Mouse (Mus musculus): ENCODE measurements around the gene Ccdc88c. TPM values are rescaled to one million over a fixed set of nuclear protein-coding genes. Genes with fewer than 3 reads are reported as not detected.

The Ccdc88c gene
- polyA plus RNA-seq, 1 experiment from 2014 or later, result 16.5 TPM

DNA sequence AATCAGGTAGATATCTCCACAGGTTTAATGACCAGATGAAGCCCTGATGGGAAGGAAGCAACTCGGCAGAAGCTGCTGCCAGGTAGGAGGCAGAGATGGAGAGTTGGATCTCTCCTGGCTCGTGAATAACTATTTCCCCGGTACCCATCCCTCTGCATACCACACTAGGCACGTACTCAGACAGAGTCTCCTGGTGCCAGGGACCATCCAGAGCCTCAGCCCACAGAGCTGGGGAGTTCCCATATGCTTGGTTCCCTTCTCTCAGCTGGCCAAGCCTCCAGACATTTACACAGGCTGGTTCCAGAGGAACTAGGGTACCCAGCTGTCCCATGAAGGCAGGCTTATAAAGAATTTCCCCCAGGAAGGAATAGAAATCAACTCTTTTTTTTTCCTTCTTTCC lies 142.0 kb downstream of the Ccdc88c start:
- H3K27me3 ChIP-seq, result no peaks in the 10 kb centered on the region
- no peaks in the 10 kb centered on the region for H3K4me1 ChIP-seq (replicated peaks)
- no peak overlapping the region for H3K27ac ChIP-seq
- ATAC-seq, result no peak
- no peak overlapping the region for H3K4me2 ChIP-seq (replicated peaks)
- 91% methylated on average over 4 of the region's 4 CpGs for WGBS
- H3K36me3 ChIP-seq, result no peaks in the 10 kb centered on the region
- peaks cover 6% of the 10 kb centered on the region; the same call in 1 of the 2 replicates for H3K9me3 ChIP-seq
- H3K9ac ChIP-seq (replicated peaks), result no peak overlapping the region
- no peak overlapping the region for H3K4me3 ChIP-seq (replicated peaks)

- Histone ChIP-seq H3K9ac (replicated peaks) (no peak overlapping the region), H3K4me1 (replicated peaks) (no peaks in the 10 kb centered on the region), H3K9me3 (peaks cover 4% of the 10 kb centered on the region; the same call in 1 of the 2 replicates), H3K27me3 (no peaks in the 10 kb centered on the region), H3K4me2 (replicated peaks) (no peak overlapping the region), H3K27ac (no peak overlapping the region), H3K36me3 (no peaks in the 10 kb centered on the region), H3K4me3 (replicated peaks) (no peak overlapping the region)
- no peak for ATAC-seq
- 95% methylated on average over 3 of the region's 3 CpGs for WGBS
Observed at GRCm38 (mm10) chr12:100885585-100885984, 143.3 kb downstream of the Ccdc88c start.

DNA sequence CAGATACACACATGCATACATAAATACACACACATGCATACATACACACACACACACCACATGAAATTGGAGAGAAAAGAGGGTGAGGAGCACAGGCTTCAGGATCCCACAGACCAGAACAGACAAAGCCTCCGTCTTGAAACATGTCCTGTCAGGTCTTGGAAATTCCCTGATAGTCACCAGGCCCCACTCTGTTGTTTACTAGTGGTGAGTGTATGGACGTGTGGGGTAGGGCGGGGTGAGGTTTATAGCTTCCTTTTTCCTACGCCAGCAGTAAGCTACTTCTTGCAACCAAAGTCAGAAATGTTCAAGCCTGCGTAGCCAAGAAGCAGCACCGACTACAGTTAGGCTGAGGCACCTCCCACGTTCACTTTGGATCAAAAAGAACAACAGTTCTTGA lies 145.7 kb downstream of the Ccdc88c start:
- H3K27me3 ChIP-seq, result no peaks in the 10 kb centered on the region
- H3K36me3 ChIP-seq, result no peaks in the 10 kb centered on the region
- no peaks in the 10 kb centered on the region for H3K4me1 ChIP-seq (replicated peaks)
- H3K4me2 ChIP-seq (replicated peaks), result no peak overlapping the region
- WGBS, result 84% methylated on average over 7 of the region's 7 CpGs
- H3K9me3 ChIP-seq, result no peaks in the 10 kb centered on the region
- no peak for ATAC-seq
- no peak overlapping the region for H3K9ac ChIP-seq (replicated peaks)
- H3K27ac ChIP-seq, result no peak overlapping the region
- no peak overlapping the region for H3K4me3 ChIP-seq (replicated peaks)

DNA sequence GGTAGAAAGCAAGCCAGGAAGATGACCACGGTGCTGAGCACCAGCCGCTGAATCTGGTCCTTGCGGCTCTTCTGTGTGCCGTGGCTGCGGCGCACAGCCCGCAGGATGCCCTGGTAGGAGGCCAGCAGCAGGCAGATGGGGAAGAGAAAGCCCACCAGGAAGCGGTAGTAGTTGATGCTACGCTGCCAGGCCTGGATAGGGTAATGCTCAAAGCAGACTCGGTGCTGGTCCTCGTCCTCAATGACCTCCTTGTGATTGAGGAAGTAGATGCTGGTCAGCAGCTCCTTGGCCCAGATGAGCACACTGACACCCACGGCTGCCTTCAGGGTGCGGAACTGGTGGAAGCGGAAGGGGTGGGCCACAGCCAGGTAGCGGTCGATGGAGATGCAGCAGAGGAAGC lies 150.3 kb downstream of the Ccdc88c start:
- no peaks in the 10 kb centered on the region for H3K4me1 ChIP-seq (replicated peaks)
- WGBS, result 94% methylated on average over 16 of the region's 16 CpGs

DNA sequence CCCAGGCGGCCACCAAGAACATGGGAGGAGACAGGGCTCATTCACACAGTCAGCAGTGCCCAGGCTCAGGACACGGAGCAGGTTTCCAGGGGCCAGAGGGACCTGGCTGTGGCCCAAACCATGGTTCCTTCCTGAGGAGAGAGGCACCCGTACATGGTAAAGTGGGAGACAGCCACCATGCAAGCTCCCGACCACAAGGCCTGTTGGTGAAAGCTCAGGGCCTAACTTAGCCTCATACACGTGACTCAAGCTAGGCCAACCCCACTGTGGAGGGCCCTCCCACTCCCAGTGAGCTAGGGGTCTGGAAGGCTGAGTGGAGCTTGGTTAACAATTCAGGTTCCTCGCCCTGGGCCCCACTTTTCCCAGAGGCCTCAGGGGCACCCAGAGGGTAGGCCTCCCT lies 150.9 kb downstream of the Ccdc88c start:
- Histone ChIP-seq H3K4me2 (replicated peaks) (no peak overlapping the region), H3K27me3 (no peaks in the 10 kb centered on the region), H3K27ac (no peak overlapping the region), H3K9me3 (no peaks in the 10 kb centered on the region), H3K9ac (replicated peaks) (no peak overlapping the region), H3K4me3 (replicated peaks) (no peak overlapping the region), H3K36me3 (no peaks in the 10 kb centered on the region), H3K4me1 (replicated peaks) (no peaks in the 10 kb centered on the region)
- no peak for ATAC-seq
- WGBS, result 78% methylated on average over 6 of the region's 6 CpGs

More for the DNA sequence above, 150.3 kb downstream of the Ccdc88c start:
- no peak overlapping the region for H3K4me3 ChIP-seq (replicated peaks)
- no peak for ATAC-seq
- no peak overlapping the region for H3K9ac ChIP-seq (replicated peaks)
- H3K4me2 ChIP-seq (replicated peaks), result no peak overlapping the region
- no peak overlapping the region for H3K27ac ChIP-seq
- H3K9me3 ChIP-seq, result no peaks in the 10 kb centered on the region
- no peaks in the 10 kb centered on the region for H3K36me3 ChIP-seq
- H3K27me3 ChIP-seq, result no peaks in the 10 kb centered on the region

DNA sequence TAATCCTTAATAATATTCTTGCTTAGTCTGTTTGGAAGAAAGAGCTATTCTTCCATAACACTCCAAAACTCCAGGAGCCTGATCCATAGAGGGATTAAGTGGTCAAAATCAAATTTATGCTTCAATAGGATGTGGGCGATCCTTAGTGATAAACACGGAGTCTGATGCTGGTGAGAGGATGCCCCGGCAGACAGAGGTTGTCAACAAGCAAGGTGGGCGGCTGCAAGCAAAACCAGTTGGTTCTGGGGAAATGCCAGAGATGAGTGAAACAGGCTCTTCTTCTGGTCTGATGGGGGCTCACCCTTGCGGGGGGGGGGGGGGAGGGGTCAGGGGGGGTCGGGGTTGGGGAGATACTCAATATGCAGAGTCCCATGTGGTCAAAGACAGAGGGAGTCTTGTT lies 152.9 kb downstream of the Ccdc88c start:
- no peaks in the 10 kb centered on the region for H3K36me3 ChIP-seq
- no peak for ATAC-seq
- H3K4me3 ChIP-seq (replicated peaks), result no peak overlapping the region
- no peak overlapping the region for H3K27ac ChIP-seq
- WGBS, result 74% methylated on average over 5 of the region's 6 CpGs
- no peaks in the 10 kb centered on the region for H3K9me3 ChIP-seq
- H3K9ac ChIP-seq (replicated peaks), result no peak overlapping the region
- no peak overlapping the region for H3K4me2 ChIP-seq (replicated peaks)
- no peaks in the 10 kb centered on the region for H3K27me3 ChIP-seq
- H3K4me1 ChIP-seq (replicated peaks), result no peaks in the 10 kb centered on the region

DNA sequence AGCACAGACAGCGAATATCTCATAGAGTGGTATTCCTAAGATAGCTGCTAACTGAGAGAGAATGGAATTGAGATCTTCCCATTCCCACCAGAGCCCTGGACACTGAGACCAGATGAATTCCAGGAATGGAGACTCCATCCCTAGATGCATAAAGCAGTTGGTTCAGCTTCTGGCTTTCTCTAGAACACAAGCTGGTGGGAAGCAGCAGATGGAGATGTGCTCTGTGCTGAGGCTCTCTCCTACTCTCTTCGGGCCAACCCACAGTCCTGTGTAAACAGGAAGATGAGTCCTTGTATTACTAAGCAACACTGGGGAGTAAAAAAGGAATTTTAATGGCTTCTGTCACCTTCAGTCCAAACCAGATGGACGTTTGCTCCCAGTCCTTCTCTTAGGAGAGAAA lies 153.3 kb downstream of the Ccdc88c start:
- no peaks in the 10 kb centered on the region for H3K9me3 ChIP-seq
- 67% methylated on average over 3 of the region's 3 CpGs for WGBS
- H3K4me2 ChIP-seq (replicated peaks), result no peak overlapping the region
- no peaks in the 10 kb centered on the region for H3K27me3 ChIP-seq
- H3K4me1 ChIP-seq (replicated peaks), result no peaks in the 10 kb centered on the region
- H3K36me3 ChIP-seq, result no peaks in the 10 kb centered on the region
- H3K27ac ChIP-seq, result no peak overlapping the region
- no peak for ATAC-seq
- no peak overlapping the region for H3K9ac ChIP-seq (replicated peaks)
- H3K4me3 ChIP-seq (replicated peaks), result no peak overlapping the region

DNA sequence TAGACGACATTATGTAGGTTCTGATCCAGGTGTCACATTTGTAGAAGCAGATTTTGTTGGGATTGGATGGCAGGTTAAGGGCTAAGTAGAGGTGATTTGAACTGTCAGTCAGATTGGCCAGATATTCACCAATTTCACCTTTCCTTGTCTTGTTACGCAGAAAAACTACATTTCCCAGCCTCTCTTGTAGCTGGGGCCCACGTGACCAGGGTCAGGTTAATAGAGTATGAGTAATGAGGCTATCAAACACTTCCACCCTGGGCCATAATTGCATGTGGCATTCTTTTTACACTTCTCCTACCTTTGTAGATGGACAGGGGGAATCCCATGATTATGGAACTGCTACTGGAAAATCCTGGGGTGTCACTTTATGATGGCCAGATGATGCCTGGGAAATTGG lies 155.2 kb downstream of the Ccdc88c start:
- no peak overlapping the region for H3K27ac ChIP-seq
- H3K4me2 ChIP-seq (replicated peaks), result no peak overlapping the region
- H3K27me3 ChIP-seq, result no peaks in the 10 kb centered on the region
- 73% methylated on average over 3 of the region's 3 CpGs for WGBS
- no peak overlapping the region for H3K4me3 ChIP-seq (replicated peaks)
- H3K4me1 ChIP-seq (replicated peaks), result no peaks in the 10 kb centered on the region
- H3K36me3 ChIP-seq, result no peaks in the 10 kb centered on the region
- H3K9ac ChIP-seq (replicated peaks), result no peak overlapping the region
- H3K9me3 ChIP-seq, result peaks cover 6% of the 10 kb centered on the region; the same call in 1 of the 2 replicates
- ATAC-seq, result no peak

DNA sequence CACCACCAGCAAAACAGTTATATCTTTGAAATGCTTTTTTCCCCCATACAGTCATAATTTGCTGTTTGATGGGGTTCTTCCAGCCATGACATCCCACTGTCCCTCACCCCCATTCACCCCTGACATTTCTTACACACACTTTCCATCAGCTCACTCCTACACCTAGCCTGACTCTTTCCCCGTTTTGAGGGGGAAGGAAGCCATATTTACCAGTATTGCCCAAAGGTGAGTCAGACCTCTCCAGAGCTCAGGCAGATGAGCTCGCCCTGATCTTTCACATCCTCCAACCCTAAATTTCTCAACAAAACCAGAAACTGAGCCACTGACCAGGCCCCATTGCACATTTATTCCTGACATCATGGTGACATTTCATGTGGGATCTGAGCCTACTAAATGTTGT lies 157.0 kb downstream of the Ccdc88c start:
- Histone ChIP-seq H3K27me3 (no peaks in the 10 kb centered on the region), H3K4me3 (replicated peaks) (no peak overlapping the region), H3K4me1 (replicated peaks) (no peaks in the 10 kb centered on the region; the same call in 1 of the 2 replicates), H3K36me3 (no peaks in the 10 kb centered on the region), H3K4me2 (replicated peaks) (no peak overlapping the region), H3K9ac (replicated peaks) (no peak overlapping the region), H3K27ac (no peak overlapping the region), H3K9me3 (peaks cover 6% of the 10 kb centered on the region; the same call in 1 of the 2 replicates)
- no peak for ATAC-seq
- 94% methylated on average over 2 of the region's 2 CpGs for WGBS

DNA sequence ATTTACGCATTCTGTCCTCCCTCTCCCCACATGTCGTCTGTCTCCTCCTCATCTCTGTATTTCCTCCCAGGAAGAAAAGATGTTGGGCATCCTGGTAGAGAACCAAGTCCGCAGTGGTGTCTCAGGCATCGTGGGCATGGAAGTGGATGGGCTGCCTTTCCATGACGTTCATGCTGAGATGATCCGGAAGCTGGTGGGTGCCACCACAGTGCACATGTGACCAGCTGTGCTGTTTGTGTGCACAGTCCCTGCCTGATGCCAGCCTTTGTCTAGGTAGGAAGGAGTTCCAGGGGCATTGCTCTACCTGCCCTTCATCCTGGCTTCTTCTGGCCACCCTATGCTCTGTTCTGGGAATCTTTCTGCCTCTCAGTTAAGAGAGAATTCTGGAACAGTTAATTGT lies 157.6 kb downstream of the Ccdc88c start:
- H3K4me2 ChIP-seq (replicated peaks), result no peak overlapping the region
- ATAC-seq, result no peak
- H3K9ac ChIP-seq (replicated peaks), result no peak overlapping the region
- no peaks in the 10 kb centered on the region for H3K36me3 ChIP-seq
- no peaks in the 10 kb centered on the region for H3K27me3 ChIP-seq
- no peaks in the 10 kb centered on the region; the same call in 1 of the 2 replicates for H3K4me1 ChIP-seq (replicated peaks)
- H3K27ac ChIP-seq, result no peak overlapping the region
- peaks cover 6% of the 10 kb centered on the region; the same call in 1 of the 2 replicates for H3K9me3 ChIP-seq
- 89% methylated on average over 6 of the region's 6 CpGs for WGBS
- no peak overlapping the region for H3K4me3 ChIP-seq (replicated peaks)

- peaks cover 6% of the 10 kb centered on the region; the same call in 1 of the 2 replicates for H3K9me3 ChIP-seq
- H3K4me3 ChIP-seq (replicated peaks), result no peak overlapping the region
- H3K27me3 ChIP-seq, result no peaks in the 10 kb centered on the region
- no peak overlapping the region for H3K4me2 ChIP-seq (replicated peaks)
- ATAC-seq, result no peak
- H3K27ac ChIP-seq, result no peak overlapping the region
- no peak overlapping the region for H3K9ac ChIP-seq (replicated peaks)
- H3K36me3 ChIP-seq, result no peaks in the 10 kb centered on the region
- 60% methylated on average over 4 of the region's 4 CpGs for WGBS
- H3K4me1 ChIP-seq (replicated peaks), result no peaks in the 10 kb centered on the region; the same call in 1 of the 2 replicates
Observed at GRCm38 (mm10) chr12:100868049-100868622, 160.7 kb downstream of the Ccdc88c start.

GRCm38 (mm10) chr12:100867097-100867496 lies 161.8 kb downstream of the Ccdc88c start:
- no peak for ATAC-seq

More at GRCm38 (mm10) chr12:100867097-100867496, 161.8 kb downstream of the Ccdc88c start:
- Histone ChIP-seq H3K9ac (replicated peaks) (no peak overlapping the region), H3K4me3 (replicated peaks) (no peak overlapping the region), H3K36me3 (no peaks in the 10 kb centered on the region), H3K4me2 (replicated peaks) (no peak overlapping the region), H3K9me3 (peaks cover 6% of the 10 kb centered on the region; the same call in 1 of the 2 replicates), H3K27ac (no peak overlapping the region), H3K27me3 (no peaks in the 10 kb centered on the region), H3K4me1 (replicated peaks) (no peaks in the 10 kb centered on the region; the same call in 1 of the 2 replicates)
- WGBS, result 89% methylated on average over 8 of the region's 8 CpGs

All from midbrain, embryonic 13.5 days (tissue).